7 mouse cellular contexts compared by ENCODE assay signal in the genomic region with DNA sequence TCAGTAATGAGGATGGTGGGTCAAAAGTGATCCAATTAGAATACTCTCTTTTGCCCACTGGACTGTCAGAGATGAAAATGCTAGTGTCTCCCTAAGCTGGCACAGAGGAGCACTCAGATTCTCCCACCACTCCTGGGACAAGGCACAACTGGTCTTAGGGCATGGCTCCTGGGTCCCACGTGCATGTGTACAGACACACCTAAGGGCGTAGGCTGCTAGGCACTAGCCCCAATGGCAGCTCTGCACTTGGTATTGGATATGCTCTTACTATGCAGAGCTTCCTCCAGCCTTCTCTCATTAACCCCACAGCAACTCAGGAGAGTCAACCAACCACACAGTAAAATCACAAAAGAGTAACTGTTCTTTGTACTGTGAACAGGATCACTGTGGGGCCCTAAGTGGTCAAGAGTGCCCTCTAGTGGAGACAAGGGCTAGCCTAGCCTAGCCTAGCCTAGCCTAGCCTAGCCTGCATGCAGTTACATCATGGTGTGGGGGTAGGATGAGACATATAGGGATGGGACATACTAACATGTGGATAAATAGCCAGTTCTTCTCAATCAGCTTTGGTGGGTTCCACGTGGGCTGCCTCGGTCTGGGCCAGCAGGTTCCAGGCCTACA. TPM values are rescaled to one million over a fixed set of nuclear protein-coding genes. Genes with fewer than 3 reads are reported as not detected.
DNase-seq lines count a peak whose midpoint lies in the region; ATAC-seq and TF ChIP-seq lines count a peak whose summit lies in the region.

No protein-coding gene starts in this region.

- intact Hi-C loops in left cerebral cortex, postnatal 36 days (cut with DNase I): no loop called here

- H3K4me3 ChIP-seq in E14TG2a.4 (replicated peaks; ENCODE audit: low read length): no peak overlapping the region
- H3K4me3 ChIP-seq in midbrain, embryonic 12.5 days: no peak overlapping the region
- H3K4me3 ChIP-seq in stomach, postnatal 0 days (ENCODE audit: low read depth, low read length): no peak overlapping the region

- H3K4me2 ChIP-seq in midbrain, embryonic 12.5 days (replicated peaks): no peak overlapping the region
- H3K4me2 ChIP-seq in stomach, postnatal 0 days (replicated peaks; ENCODE audit: low read depth): no peak overlapping the region

- peaks cover 6% of the 10 kb centered on the region; the same call in 1 of the 2 replicates for H3K36me3 ChIP-seq in E14TG2a.4 (ENCODE audit: insufficient read depth, low read length)
- no peaks in the 10 kb centered on the region for H3K36me3 ChIP-seq in midbrain, embryonic 12.5 days
- no peaks in the 10 kb centered on the region for H3K36me3 ChIP-seq in stomach, postnatal 0 days (ENCODE audit: control insufficient read depth, insufficient read depth, low read length)

- H3K27ac ChIP-seq in midbrain, embryonic 12.5 days (replicated peaks): no peak overlapping the region
- H3K27ac ChIP-seq in stomach, postnatal 0 days (replicated peaks): no peak overlapping the region

- ATAC-seq in inflammation-experienced regulatory T-cells, adult 6 months: peak; percentile 50
- ATAC-seq in midbrain, embryonic 12.5 days (ENCODE audit: low FRiP score, low read depth): peak; percentile 69; the same call in 1 of the 2 replicates
- ATAC-seq in stomach, postnatal 0 days (ENCODE audit: low FRiP score, low TSS enrichment): peak; percentile 73

- H3K4me1 ChIP-seq in E14TG2a.4 (replicated peaks; ENCODE audit: low read depth, low read length): peaks cover 11% of the 10 kb centered on the region
- H3K4me1 ChIP-seq in midbrain, embryonic 12.5 days: no peaks in the 10 kb centered on the region
- peaks cover 5% of the 10 kb centered on the region; the same call in 1 of the 2 replicates for H3K4me1 ChIP-seq in stomach, postnatal 0 days (replicated peaks; ENCODE audit: control insufficient read depth, insufficient read depth)

- DNase-seq in adrenal gland, adult 2 months: peak; percentile 57
- peak; percentile 33 for DNase-seq in embryo, embryonic 9.5 days (ENCODE audit: extremely low spot score)
- peak; percentile 31 to 36 for DNase-seq in left cerebral cortex, postnatal 36 days (ENCODE audit: low spot score in 2 of 2)
- DNase-seq in stomach, postnatal 0 days (ENCODE audit: low spot score): peak; percentile 40

- H3K9ac ChIP-seq in midbrain, embryonic 12.5 days (replicated peaks): no peak overlapping the region
- H3K9ac ChIP-seq in stomach, postnatal 0 days (ENCODE audit: low read length): no peak overlapping the region

- no peaks in the 10 kb centered on the region for H3K9me3 ChIP-seq in E14TG2a.4 (ENCODE audit: low read length)
- H3K9me3 ChIP-seq in midbrain, embryonic 12.5 days: no peaks in the 10 kb centered on the region
- H3K9me3 ChIP-seq in stomach, postnatal 0 days (ENCODE audit: control insufficient read depth, low read length): no peaks in the 10 kb centered on the region

- H3K27me3 ChIP-seq in E14TG2a.4 (ENCODE audit: insufficient read depth, low read length): no peaks in the 10 kb centered on the region
- H3K27me3 ChIP-seq in midbrain, embryonic 12.5 days: no peaks in the 10 kb centered on the region
- no peaks in the 10 kb centered on the region for H3K27me3 ChIP-seq in stomach, postnatal 0 days (ENCODE audit: control insufficient read depth, insufficient read depth, low read length)

- no peak for TF ChIP-seq EP300 in stomach, postnatal 0 days (optimal IDR thresholded peaks at IDR 0.05)

- peak; percentile 88 for TF ChIP-seq CTCF in E14TG2a.4 (conservative IDR thresholded peaks at IDR 0.05; ENCODE audit: low read length)
- TF ChIP-seq CTCF in stomach, postnatal 0 days (IDR thresholded peaks at IDR 0.05; ENCODE audit: low read depth): peak; percentile 87

- WGBS in midbrain, embryonic 12.5 days: 71% methylated on average over 4 of the region's 4 CpGs
- 70% methylated on average over 4 of the region's 4 CpGs for WGBS in stomach, postnatal 0 days

RNA-seq across cellular contexts. Expression of a gene that starts 23.2 kb away (rescaled TPM):
- total RNA-seq in adrenal gland, adult 2 months (2021): 10 to 100 TPM; 52.3 to 59.3 TPM
- 33.1 and 38.2 TPM in 2 replicates for polyA plus RNA-seq in adrenal gland, adult 2 months (2012; rRNA removed)
- 10 to 100 TPM; 61.4 to 67.5 (median 65.3) TPM for polyA plus RNA-seq in inflammation-experienced regulatory T-cells, adult 6 months (2017; shearing (Covaris generic))
- total RNA-seq in left cerebral cortex, postnatal 36 days (2021): 10 to 100 TPM; 34.6 to 37.5 TPM
- 50.6 and 50.9 TPM in 2 replicates for polyA plus RNA-seq in midbrain, embryonic 12.5 days (2016; fragmentation: Nextera tagmentation; extraction: Ambion mirVana)
- 61.5 and 65.8 TPM in 2 replicates for polyA plus RNA-seq in stomach, postnatal 0 days (2015; fragmentation: Nextera tagmentation; extraction: Ambion mirVana)

RNA-seq across cellular contexts. Expression of a gene that starts 58.0 kb away (rescaled TPM):
- total RNA-seq in adrenal gland, adult 2 months (2021): 10 to 100 TPM; 11.1 to 15.9 TPM
- polyA plus RNA-seq in adrenal gland, adult 2 months (2012; rRNA removed): 10.7 and 13.2 TPM in 2 replicates
- not detected for polyA plus RNA-seq in inflammation-experienced regulatory T-cells, adult 6 months (2017; shearing (Covaris generic))
- 100 to 1,000 TPM; 151 to 163 TPM for total RNA-seq in left cerebral cortex, postnatal 36 days (2021)
- polyA plus RNA-seq in midbrain, embryonic 12.5 days (2016; fragmentation: Nextera tagmentation; extraction: Ambion mirVana): 41.5 and 44.3 TPM in 2 replicates
- polyA plus RNA-seq in stomach, postnatal 0 days (2015; fragmentation: Nextera tagmentation; extraction: Ambion mirVana): 3.6 and 5.6 TPM in 2 replicates
